Mouse (Mus musculus): ENCODE results near the gene Elavl3. TPM values are rescaled to one million over a fixed set of nuclear protein-coding genes. Genes with fewer than 3 reads are reported as not detected.

Gene Elavl3
- polyA plus RNA-seq, 1 experiment = 1.1 TPM

GRCm38 (mm10) chr9:22069881-22070553 is 18.2 kb upstream of the Elavl3 start:
- Histone ChIP-seq H3K4me1 (ENCODE audit: control insufficient read depth, insufficient read depth, low read length) (no peaks in the 10 kb centered on the region; the same call in none of the 2 replicates), H3K4me3 (replicated peaks; ENCODE audit: control insufficient read depth, low read depth, low read length) (peak overlapping the region; percentile 92), H3K27ac (ENCODE audit: control insufficient read depth, insufficient read depth, low read depth, low read length, poor library complexity) (peak overlapping the region; percentile 96; the same call in 1 of the 2 replicates)
- TF ChIP-seq CTCF (IDR thresholded peaks at IDR 0.05; ENCODE audit: control insufficient read depth, insufficient read depth, low read length) (no peak), POLR2A (IDR thresholded peaks at IDR 0.05; ENCODE audit: borderline replicate concordance, control insufficient read depth, low read depth, low read length) (no peak)
- WGBS = 56% methylated on average over 4 of the region's 4 CpGs

- Histone ChIP-seq H3K4me1 (ENCODE audit: control insufficient read depth, insufficient read depth, low read length) (no peaks in the 10 kb centered on the region; the same call in none of the 2 replicates), H3K27ac (ENCODE audit: control insufficient read depth, insufficient read depth, low read depth, low read length, poor library complexity) (no peak overlapping the region), H3K4me3 (replicated peaks; ENCODE audit: control insufficient read depth, low read depth, low read length) (no peak overlapping the region)
- no peak for TF ChIP-seq POLR2A (IDR thresholded peaks at IDR 0.05; ENCODE audit: borderline replicate concordance, control insufficient read depth, low read depth, low read length)
- no peak for TF ChIP-seq CTCF (IDR thresholded peaks at IDR 0.05; ENCODE audit: control insufficient read depth, insufficient read depth, low read length)
- WGBS = 89% methylated on average over 5 of the region's 5 CpGs
These were observed 15.4 kb upstream of the Elavl3 start for GRCm38 (mm10) chr9:22067195-22067594.

GRCm38 (mm10) chr9:22066433-22066832 is 14.6 kb upstream of the Elavl3 start:
- H3K27ac ChIP-seq (ENCODE audit: control insufficient read depth, insufficient read depth, low read depth, low read length, poor library complexity) = no peak overlapping the region
- TF ChIP-seq CTCF (IDR thresholded peaks at IDR 0.05; ENCODE audit: control insufficient read depth, insufficient read depth, low read length) (peak; percentile 91), POLR2A (IDR thresholded peaks at IDR 0.05; ENCODE audit: borderline replicate concordance, control insufficient read depth, low read depth, low read length) (no peak)
- WGBS = 71% methylated on average over 3 of the region's 3 CpGs
- H3K4me3 ChIP-seq (replicated peaks; ENCODE audit: control insufficient read depth, low read depth, low read length) = no peak overlapping the region
- no peaks in the 10 kb centered on the region; the same call in none of the 2 replicates for H3K4me1 ChIP-seq (ENCODE audit: control insufficient read depth, insufficient read depth, low read length)

GRCm38 (mm10) chr9:22065642-22066041 is 13.8 kb upstream of the Elavl3 start:
- 94% methylated on average over 11 of the region's 11 CpGs for WGBS
- TF ChIP-seq CTCF (IDR thresholded peaks at IDR 0.05; ENCODE audit: control insufficient read depth, insufficient read depth, low read length) = no peak
- Histone ChIP-seq H3K4me3 (replicated peaks; ENCODE audit: control insufficient read depth, low read depth, low read length) (no peak overlapping the region), H3K27ac (ENCODE audit: control insufficient read depth, insufficient read depth, low read depth, low read length, poor library complexity) (no peak overlapping the region), H3K4me1 (ENCODE audit: control insufficient read depth, insufficient read depth, low read length) (no peaks in the 10 kb centered on the region; the same call in none of the 2 replicates)

- WGBS = 72% methylated on average over 3 of the region's 3 CpGs
- Histone ChIP-seq H3K4me1 (ENCODE audit: control insufficient read depth, insufficient read depth, low read length) (no peaks in the 10 kb centered on the region), H3K27ac (ENCODE audit: control insufficient read depth, insufficient read depth, low read depth, low read length, poor library complexity) (no peak overlapping the region), H3K4me3 (replicated peaks; ENCODE audit: control insufficient read depth, low read depth, low read length) (no peak overlapping the region)
- TF ChIP-seq POLR2A (IDR thresholded peaks at IDR 0.05; ENCODE audit: borderline replicate concordance, control insufficient read depth, low read depth, low read length) (no peak), CTCF (IDR thresholded peaks at IDR 0.05; ENCODE audit: control insufficient read depth, insufficient read depth, low read length) (no peak)
These were observed 12.5 kb upstream of the Elavl3 start for GRCm38 (mm10) chr9:22064341-22064740.

- no peak overlapping the region for H3K27ac ChIP-seq (ENCODE audit: control insufficient read depth, insufficient read depth, low read depth, low read length, poor library complexity)
These were observed 9.5 kb upstream of the Elavl3 start for GRCm38 (mm10) chr9:22061339-22061738.

GRCm38 (mm10) chr9:22058011-22058424 is 6.2 kb upstream of the Elavl3 start:
- Histone ChIP-seq H3K4me3 (replicated peaks; ENCODE audit: control insufficient read depth, low read depth, low read length) (no peak overlapping the region), H3K27ac (ENCODE audit: control insufficient read depth, insufficient read depth, low read depth, low read length, poor library complexity) (no peak overlapping the region), H3K4me1 (ENCODE audit: control insufficient read depth, insufficient read depth, low read length) (no peaks in the 10 kb centered on the region; the same call in 1 of the 2 replicates)
- TF ChIP-seq CTCF (IDR thresholded peaks at IDR 0.05; ENCODE audit: control insufficient read depth, insufficient read depth, low read length) (no peak), POLR2A (IDR thresholded peaks at IDR 0.05; ENCODE audit: borderline replicate concordance, control insufficient read depth, low read depth, low read length) (no peak)
- WGBS = 82% methylated on average over 9 of the region's 9 CpGs

More at GRCm38 (mm10) chr9:22061339-22061738, 9.5 kb upstream of the Elavl3 start:
- no peak overlapping the region for H3K4me3 ChIP-seq (replicated peaks; ENCODE audit: control insufficient read depth, low read depth, low read length)
- no peaks in the 10 kb centered on the region; the same call in 1 of the 2 replicates for H3K4me1 ChIP-seq (ENCODE audit: control insufficient read depth, insufficient read depth, low read length)
- 82% methylated on average over 2 of the region's 2 CpGs for WGBS
- no peak for TF ChIP-seq POLR2A (IDR thresholded peaks at IDR 0.05; ENCODE audit: borderline replicate concordance, control insufficient read depth, low read depth, low read length)
- TF ChIP-seq CTCF (IDR thresholded peaks at IDR 0.05; ENCODE audit: control insufficient read depth, insufficient read depth, low read length) = no peak

- Histone ChIP-seq H3K4me1 (ENCODE audit: control insufficient read depth, insufficient read depth, low read length) (no peaks in the 10 kb centered on the region; the same call in 1 of the 2 replicates), H3K27ac (ENCODE audit: control insufficient read depth, insufficient read depth, low read depth, low read length, poor library complexity) (no peak overlapping the region), H3K4me3 (replicated peaks; ENCODE audit: control insufficient read depth, low read depth, low read length) (no peak overlapping the region)
- WGBS = 90% methylated on average over 9 of the region's 9 CpGs
- no peak for TF ChIP-seq CTCF (IDR thresholded peaks at IDR 0.05; ENCODE audit: control insufficient read depth, insufficient read depth, low read length)
- no peak for TF ChIP-seq POLR2A (IDR thresholded peaks at IDR 0.05; ENCODE audit: borderline replicate concordance, control insufficient read depth, low read depth, low read length)
These were observed 5.3 kb upstream of the Elavl3 start for GRCm38 (mm10) chr9:22057031-22057517.
